Mouse (Mus musculus) kidney, embryonic 16.5 days (tissue): ENCODE measurements at regions not wholly inside any gene's neighbourhood (a gene's known extent, or its start where the extent isn't known, plus 50 kb on each side); places are given as distances from the start of the nearest gene placed in this dataset.

Experiments
- ATAC-seq: fragments of 200-750 bp; cut with Nextera tagmentation; 2 replicates; pipeline ENCODE4 v1.8.0; 2017; ENCODE audit warnings: moderate TSS enrichment; ENCODE audit not compliant: low FRiP score, low TSS enrichment
- H3K27ac ChIP-seq: fragments of 300-500 bp; sonication (generic); 2 replicates; pipeline ENCODE4 v1.5.1; 2014; ENCODE audit warnings: low read length
- H3K27me3 ChIP-seq: fragments of 300-500 bp; sonication (generic); 2 replicates; pipeline ENCODE4 v1.6.1; 2014; ENCODE audit warnings: low read length, control low read depth, mixed read lengths; ENCODE audit not compliant: insufficient read depth
- H3K36me3 ChIP-seq: fragments of 300-500 bp; sonication (generic); 2 replicates; pipeline ENCODE4 v1.6.1; 2014; ENCODE audit warnings: low read length, control low read depth, mixed read lengths; ENCODE audit not compliant: insufficient read depth
- H3K4me1 ChIP-seq: fragments of 300-500 bp; sonication (generic); 2 replicates; pipeline ENCODE4 v1.6.1; 2014; ENCODE audit warnings: low read length, control low read depth, mixed read lengths; ENCODE audit not compliant: insufficient read depth
- H3K4me2 ChIP-seq: fragments of 300-500 bp; sonication (generic); replicated peaks from 2 replicates; pipeline ENCODE4 v1.6.1; 2014; ENCODE audit warnings: low read depth, low read length
- H3K4me3 ChIP-seq: fragments of 300-500 bp; sonication (generic); 2 replicates; pipeline ENCODE4 v1.5.1; 2014; ENCODE audit warnings: mild to moderate bottlenecking, low read length
- H3K9ac ChIP-seq: fragments of 300-500 bp; sonication (generic); replicated peaks from 2 replicates; pipeline ENCODE4 v1.6.1; 2014; ENCODE audit warnings: low read length
- H3K9me3 ChIP-seq: fragments of 300-500 bp; sonication (generic); 2 replicates; pipeline ENCODE4 v1.6.1; 2016; ENCODE audit warnings: low read length, control low read depth
- WGBS: fragments of 180-500 bp; shearing (Covaris S2); extraction: QIAGEN DNeasy Blood & Tissue Kit; methylation state at CpG from one replicate; pipeline ENCODE4 v1.1.7; 2014; 5-methylcytosine and 5-hydroxymethylcytosine counted together

- Histone ChIP-seq H3K9me3 (no peaks in the 10 kb centered on the region), H3K4me2 (no peak overlapping the region), H3K36me3 (no peaks in the 10 kb centered on the region), H3K27ac (no peak overlapping the region), H3K4me3 (no peak overlapping the region), H3K9ac (no peak overlapping the region), H3K27me3 (no peaks in the 10 kb centered on the region), H3K4me1 (no peaks in the 10 kb centered on the region; the same call in 1 of the 2 replicates)
- ATAC-seq, result peak; percentile 46; the same call in 1 of the 2 replicates
- WGBS, result 72% methylated on average over 8 of the region's 8 CpGs
These were observed 240.6 kb downstream of the Ano6 start for GRCm38 (mm10) chr15:96031085-96031780.

- no peaks in the 10 kb centered on the region for H3K9me3 ChIP-seq
- H3K4me1 ChIP-seq, result no peaks in the 10 kb centered on the region; the same call in 1 of the 2 replicates
- H3K27me3 ChIP-seq, result no peaks in the 10 kb centered on the region
- ATAC-seq, result no peak
- H3K36me3 ChIP-seq, result no peaks in the 10 kb centered on the region
- no peak overlapping the region for H3K4me2 ChIP-seq
- 79% methylated on average over 12 of the region's 12 CpGs for WGBS
- no peak overlapping the region for H3K9ac ChIP-seq
- no peak overlapping the region for H3K27ac ChIP-seq
- no peak overlapping the region for H3K4me3 ChIP-seq
These were observed 244.6 kb downstream of the Ano6 start for GRCm38 (mm10) chr15:96035273-96035672.

GRCm38 (mm10) chr15:96045561-96045960 is 241.8 kb upstream of the Arid2 start:
- Histone ChIP-seq H3K9ac (no peak overlapping the region), H3K4me1 (no peaks in the 10 kb centered on the region), H3K4me3 (no peak overlapping the region), H3K4me2 (no peak overlapping the region), H3K36me3 (no peaks in the 10 kb centered on the region), H3K27me3 (no peaks in the 10 kb centered on the region), H3K9me3 (no peaks in the 10 kb centered on the region), H3K27ac (no peak overlapping the region)
- 60% methylated on average over 3 of the region's 3 CpGs for WGBS
- ATAC-seq, result no peak

GRCm38 (mm10) chr15:96046651-96047050 is 240.7 kb upstream of the Arid2 start:
- 73% methylated on average over 5 of the region's 5 CpGs for WGBS
- Histone ChIP-seq H3K9ac (no peak overlapping the region), H3K4me2 (no peak overlapping the region), H3K27ac (no peak overlapping the region), H3K36me3 (no peaks in the 10 kb centered on the region), H3K4me3 (no peak overlapping the region), H3K27me3 (no peaks in the 10 kb centered on the region), H3K9me3 (no peaks in the 10 kb centered on the region), H3K4me1 (no peaks in the 10 kb centered on the region)
- ATAC-seq, result no peak

GRCm38 (mm10) chr15:96050416-96050815 is 236.9 kb upstream of the Arid2 start:
- Histone ChIP-seq H3K36me3 (no peaks in the 10 kb centered on the region), H3K9ac (no peak overlapping the region), H3K27me3 (no peaks in the 10 kb centered on the region), H3K4me3 (no peak overlapping the region), H3K27ac (no peak overlapping the region), H3K4me2 (no peak overlapping the region), H3K4me1 (0 out of 2 replicates have a peak, but pooled peaks cover 2% of the 10 kb centered on the region), H3K9me3 (no peaks in the 10 kb centered on the region; the same call in 1 of the 2 replicates)
- no peak for ATAC-seq
- WGBS, result 84% methylated on average over 4 of the region's 4 CpGs

- 0 out of 2 replicates have a peak, but pooled peaks cover 2% of the 10 kb centered on the region for H3K4me1 ChIP-seq
- no peak overlapping the region for H3K9ac ChIP-seq
- no peak for ATAC-seq
- H3K4me3 ChIP-seq, result no peak overlapping the region
- no peak overlapping the region for H3K4me2 ChIP-seq
- WGBS, result 92% methylated on average over 5 of the region's 5 CpGs
- H3K27me3 ChIP-seq, result no peaks in the 10 kb centered on the region
- no peak overlapping the region for H3K27ac ChIP-seq
- no peaks in the 10 kb centered on the region for H3K36me3 ChIP-seq
- no peaks in the 10 kb centered on the region; the same call in 1 of the 2 replicates for H3K9me3 ChIP-seq
These were observed 234.7 kb upstream of the Arid2 start for GRCm38 (mm10) chr15:96052586-96052985.

GRCm38 (mm10) chr15:96055361-96055760 is 232.0 kb upstream of the Arid2 start:
- H3K4me1 ChIP-seq, result peaks cover 6% of the 10 kb centered on the region; the same call in 1 of the 2 replicates
- no peaks in the 10 kb centered on the region for H3K27me3 ChIP-seq
- H3K36me3 ChIP-seq, result no peaks in the 10 kb centered on the region
- H3K9ac ChIP-seq, result no peak overlapping the region
- H3K9me3 ChIP-seq, result no peaks in the 10 kb centered on the region; the same call in 1 of the 2 replicates
- no peak overlapping the region for H3K4me3 ChIP-seq
- peak overlapping the region; percentile 42 for H3K4me2 ChIP-seq
- WGBS, result 16% methylated on average over 10 of the region's 10 CpGs
- H3K27ac ChIP-seq, result peak overlapping the region; percentile 48; the same call in 1 of the 2 replicates
- peak; percentile 57; the same call in 1 of the 2 replicates for ATAC-seq

- 25% methylated on average over 16 of the region's 16 CpGs for WGBS
- H3K36me3 ChIP-seq, result no peaks in the 10 kb centered on the region
- no peaks in the 10 kb centered on the region for H3K27me3 ChIP-seq
- ATAC-seq, result peak; percentile 54
- peaks cover 6% of the 10 kb centered on the region; the same call in 1 of the 2 replicates for H3K4me1 ChIP-seq
- peak overlapping the region; percentile 35; the same call in 1 of the 2 replicates for H3K27ac ChIP-seq
- peak overlapping the region; percentile 12; the same call in 1 of the 2 replicates for H3K4me3 ChIP-seq
- no peaks in the 10 kb centered on the region; the same call in 1 of the 2 replicates for H3K9me3 ChIP-seq
- peak overlapping the region; percentile 42 for H3K4me2 ChIP-seq
- H3K9ac ChIP-seq, result no peak overlapping the region
These were observed 231.4 kb upstream of the Arid2 start for GRCm38 (mm10) chr15:96055796-96056473.

- WGBS, result 66% methylated on average over 3 of the region's 3 CpGs
- no peak overlapping the region for H3K27ac ChIP-seq
- ATAC-seq, result no peak
- H3K9ac ChIP-seq, result no peak overlapping the region
- H3K4me1 ChIP-seq, result peaks cover 8% of the 10 kb centered on the region; the same call in 1 of the 2 replicates
- H3K4me2 ChIP-seq, result no peak overlapping the region
- H3K27me3 ChIP-seq, result no peaks in the 10 kb centered on the region
- no peak overlapping the region for H3K4me3 ChIP-seq
- no peaks in the 10 kb centered on the region; the same call in 1 of the 2 replicates for H3K9me3 ChIP-seq
- no peaks in the 10 kb centered on the region for H3K36me3 ChIP-seq
These were observed 227.7 kb upstream of the Arid2 start for GRCm38 (mm10) chr15:96059623-96060022.
